Mouse (Mus musculus): ENCODE results near the gene Apol6.

GRCm38 (mm10) chr15:77071501-77071900, 27.0 kb downstream of the Apol6 start:
- TF ChIP-seq CTCF (conservative IDR thresholded peaks at IDR 0.05; ENCODE audit: low read length) (peak; percentile 38; the same call in 1 of the 2 replicates), POU5F1 (IDR thresholded peaks at IDR 0.05; ENCODE audit: borderline replicate concordance, low read length) (no peak)
